Mouse (Mus musculus): ENCODE measurements at regions not wholly inside any gene's neighbourhood (a gene's known extent, or its start where the extent isn't known, plus 50 kb on each side); places are given as distances from the start of the nearest gene placed in this dataset.
A peak's percentile ranks its signal among the peaks of the same experiment; 100 is the strongest.

DNA sequence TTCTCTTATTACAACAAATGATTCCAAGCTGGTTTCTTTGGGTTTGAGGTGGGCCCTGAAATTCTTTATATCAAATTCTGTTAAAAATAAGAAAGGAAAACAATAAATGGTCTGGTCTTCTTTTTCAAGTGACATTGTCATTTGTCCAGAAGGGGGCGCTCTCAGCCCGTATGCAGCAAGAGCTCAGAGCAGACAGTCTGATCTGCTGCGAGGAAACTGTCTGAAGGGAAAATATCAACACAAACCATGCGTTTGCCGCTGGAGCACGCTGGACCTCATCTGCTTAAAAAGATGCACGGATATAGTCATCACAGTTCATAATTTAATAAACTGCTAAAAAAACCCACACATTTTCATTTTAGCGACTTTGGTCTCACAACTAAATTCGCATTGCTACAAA lies 161.2 kb downstream of the Cetn3 start:
- H3K9ac ChIP-seq (ENCODE audit: low read depth, low read length), result no peak overlapping the region
- no peak overlapping the region for H3K27ac ChIP-seq (ENCODE audit: low read length)
- H3K27me3 ChIP-seq (replicated peaks; ENCODE audit: control insufficient read depth, insufficient read depth, low read length), result no peaks in the 10 kb centered on the region
- no peaks in the 10 kb centered on the region for H3K36me3 ChIP-seq (ENCODE audit: control insufficient read depth, insufficient read depth, low read length)
- H3K4me1 ChIP-seq (ENCODE audit: control insufficient read depth, insufficient read depth, low read length), result no peaks in the 10 kb centered on the region
- H3K4me3 ChIP-seq (ENCODE audit: low read length), result no peak overlapping the region
- ATAC-seq, result peak; percentile 66
- 15% methylated on average over 9 of the region's 9 CpGs for WGBS
- H3K9me3 ChIP-seq (ENCODE audit: control insufficient read depth, low read length), result no peaks in the 10 kb centered on the region
- peak overlapping the region; percentile 32; the same call in 1 of the 2 replicates for H3K4me2 ChIP-seq (ENCODE audit: low read depth, low read length)

DNA sequence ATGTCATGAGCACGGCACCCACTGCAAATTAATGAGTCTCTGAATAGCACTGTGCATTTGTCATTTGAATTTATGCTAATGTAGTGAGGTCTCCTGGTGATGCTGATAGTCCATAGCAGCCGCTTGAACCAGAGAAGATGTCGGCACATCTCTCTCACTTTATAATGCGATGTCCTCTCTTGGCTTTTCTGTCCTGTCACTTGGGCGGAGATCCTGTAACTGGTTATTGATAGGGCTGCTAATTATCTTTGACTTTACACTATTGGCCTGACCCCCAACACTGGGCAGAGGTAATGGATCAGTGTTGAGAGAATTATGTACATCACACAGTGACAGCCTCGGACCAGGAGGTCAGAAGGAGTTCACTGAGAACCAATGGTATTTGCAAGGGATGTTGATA lies 161.6 kb downstream of the Cetn3 start:
- Histone ChIP-seq H3K36me3 (ENCODE audit: control insufficient read depth, insufficient read depth, low read length) (no peaks in the 10 kb centered on the region), H3K27ac (ENCODE audit: low read length) (no peak overlapping the region), H3K9ac (ENCODE audit: low read depth, low read length) (no peak overlapping the region), H3K27me3 (replicated peaks; ENCODE audit: control insufficient read depth, insufficient read depth, low read length) (no peaks in the 10 kb centered on the region), H3K4me3 (ENCODE audit: low read length) (no peak overlapping the region), H3K4me2 (ENCODE audit: low read depth, low read length) (peak overlapping the region; percentile 32; the same call in 1 of the 2 replicates), H3K9me3 (ENCODE audit: control insufficient read depth, low read length) (no peaks in the 10 kb centered on the region), H3K4me1 (ENCODE audit: control insufficient read depth, insufficient read depth, low read length) (no peaks in the 10 kb centered on the region)
- no peak for ATAC-seq
- WGBS, result 43% methylated on average over 6 of the region's 6 CpGs

DNA sequence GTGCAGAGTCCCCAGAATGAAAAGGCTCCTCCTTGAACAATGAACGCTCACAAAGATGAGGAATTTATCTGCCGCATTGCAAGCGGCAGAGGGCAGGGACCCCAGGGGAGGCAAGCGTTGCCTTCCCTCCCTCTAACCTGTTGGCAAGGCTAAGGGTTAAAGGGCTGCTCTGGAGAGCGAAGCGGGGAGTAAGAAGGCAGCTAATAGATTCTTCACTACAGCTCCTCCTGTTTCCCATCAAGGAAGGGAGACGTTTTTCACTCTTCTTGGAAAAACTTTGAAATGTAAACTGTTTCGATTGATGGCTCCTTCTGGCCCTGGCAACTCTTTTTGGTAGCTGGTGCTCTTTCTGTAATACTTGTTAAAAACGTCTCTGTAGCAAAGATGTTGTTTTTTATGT lies 162.9 kb downstream of the Cetn3 start:
- no peak for ATAC-seq

GRCm38 (mm10) chr13:81965431-81965830 lies 182.6 kb downstream of the Cetn3 start:
- Histone ChIP-seq H3K4me1 (ENCODE audit: control insufficient read depth, insufficient read depth, low read length) (no peaks in the 10 kb centered on the region), H3K36me3 (ENCODE audit: control insufficient read depth, insufficient read depth, low read length) (no peaks in the 10 kb centered on the region), H3K4me3 (ENCODE audit: low read length) (no peak overlapping the region), H3K4me2 (ENCODE audit: low read depth, low read length) (no peak overlapping the region), H3K9me3 (ENCODE audit: control insufficient read depth, low read length) (no peaks in the 10 kb centered on the region), H3K27me3 (replicated peaks; ENCODE audit: control insufficient read depth, insufficient read depth, low read length) (no peaks in the 10 kb centered on the region), H3K27ac (ENCODE audit: low read length) (no peak overlapping the region), H3K9ac (ENCODE audit: low read depth, low read length) (no peak overlapping the region)
- ATAC-seq, result no peak
- 77% methylated on average over 2 of the region's 2 CpGs for WGBS

More for the DNA sequence above, 162.9 kb downstream of the Cetn3 start:
- H3K36me3 ChIP-seq (ENCODE audit: control insufficient read depth, insufficient read depth, low read length), result no peaks in the 10 kb centered on the region
- no peak overlapping the region for H3K9ac ChIP-seq (ENCODE audit: low read depth, low read length)
- 16% methylated on average over 9 of the region's 9 CpGs for WGBS
- no peaks in the 10 kb centered on the region for H3K27me3 ChIP-seq (replicated peaks; ENCODE audit: control insufficient read depth, insufficient read depth, low read length)
- no peaks in the 10 kb centered on the region for H3K4me1 ChIP-seq (ENCODE audit: control insufficient read depth, insufficient read depth, low read length)
- peak overlapping the region; percentile 41 for H3K4me2 ChIP-seq (ENCODE audit: low read depth, low read length)
- no peaks in the 10 kb centered on the region for H3K9me3 ChIP-seq (ENCODE audit: control insufficient read depth, low read length)
- H3K27ac ChIP-seq (ENCODE audit: low read length), result no peak overlapping the region
- peak overlapping the region; percentile 15; the same call in 1 of the 2 replicates for H3K4me3 ChIP-seq (ENCODE audit: low read length)

- Histone ChIP-seq H3K9me3 (ENCODE audit: control insufficient read depth, low read length) (no peaks in the 10 kb centered on the region), H3K27me3 (replicated peaks; ENCODE audit: control insufficient read depth, insufficient read depth, low read length) (no peaks in the 10 kb centered on the region), H3K4me3 (ENCODE audit: low read length) (no peak overlapping the region), H3K9ac (ENCODE audit: low read depth, low read length) (no peak overlapping the region), H3K4me2 (ENCODE audit: low read depth, low read length) (no peak overlapping the region), H3K27ac (ENCODE audit: low read length) (no peak overlapping the region), H3K36me3 (ENCODE audit: control insufficient read depth, insufficient read depth, low read length) (no peaks in the 10 kb centered on the region), H3K4me1 (ENCODE audit: control insufficient read depth, insufficient read depth, low read length) (no peaks in the 10 kb centered on the region)
- 64% methylated on average over 2 of the region's 2 CpGs for WGBS
- no peak for ATAC-seq
These were observed 193.0 kb downstream of the Cetn3 start for GRCm38 (mm10) chr13:81975878-81976277.

DNA sequence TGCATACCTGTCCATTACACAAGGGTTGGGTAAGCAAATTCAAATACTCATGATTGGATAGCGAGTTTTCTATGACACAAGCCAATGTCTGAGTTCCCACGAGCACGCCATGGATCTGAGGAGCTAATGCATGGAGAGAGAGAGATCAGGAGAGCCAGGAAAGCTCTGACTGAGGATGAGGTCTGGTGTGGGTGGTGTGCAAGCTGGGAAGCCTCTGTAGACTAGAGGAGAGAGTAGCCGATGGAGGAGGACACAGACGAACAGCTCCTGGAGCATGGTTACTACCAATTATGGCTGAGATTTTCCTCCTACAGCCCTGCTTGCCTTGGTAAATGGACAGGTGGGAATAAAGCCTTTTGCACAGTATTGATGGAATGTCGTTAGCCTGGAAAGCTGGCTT lies 195.1 kb downstream of the Cetn3 start:
- Histone ChIP-seq H3K27ac (ENCODE audit: low read length) (no peak overlapping the region), H3K36me3 (ENCODE audit: control insufficient read depth, insufficient read depth, low read length) (no peaks in the 10 kb centered on the region), H3K4me3 (ENCODE audit: low read length) (no peak overlapping the region), H3K4me2 (ENCODE audit: low read depth, low read length) (no peak overlapping the region), H3K4me1 (ENCODE audit: control insufficient read depth, insufficient read depth, low read length) (no peaks in the 10 kb centered on the region), H3K9me3 (ENCODE audit: control insufficient read depth, low read length) (no peaks in the 10 kb centered on the region), H3K9ac (ENCODE audit: low read depth, low read length) (no peak overlapping the region), H3K27me3 (replicated peaks; ENCODE audit: control insufficient read depth, insufficient read depth, low read length) (no peaks in the 10 kb centered on the region)
- 77% methylated on average over 6 of the region's 6 CpGs for WGBS
- no peak for ATAC-seq

GRCm38 (mm10) chr13:81979289-81979688 lies 196.4 kb downstream of the Cetn3 start:
- no peak overlapping the region for H3K27ac ChIP-seq (ENCODE audit: low read length)
- H3K4me3 ChIP-seq (ENCODE audit: low read length), result no peak overlapping the region
- no peak overlapping the region for H3K4me2 ChIP-seq (ENCODE audit: low read depth, low read length)
- H3K9ac ChIP-seq (ENCODE audit: low read depth, low read length), result no peak overlapping the region
- H3K36me3 ChIP-seq (ENCODE audit: control insufficient read depth, insufficient read depth, low read length), result no peaks in the 10 kb centered on the region
- H3K27me3 ChIP-seq (replicated peaks; ENCODE audit: control insufficient read depth, insufficient read depth, low read length), result no peaks in the 10 kb centered on the region
- H3K9me3 ChIP-seq (ENCODE audit: control insufficient read depth, low read length), result no peaks in the 10 kb centered on the region
- no peak for ATAC-seq
- H3K4me1 ChIP-seq (ENCODE audit: control insufficient read depth, insufficient read depth, low read length), result no peaks in the 10 kb centered on the region

GRCm38 (mm10) chr13:81980094-81980493 lies 197.2 kb downstream of the Cetn3 start:
- Histone ChIP-seq H3K27ac (ENCODE audit: low read length) (no peak overlapping the region), H3K36me3 (ENCODE audit: control insufficient read depth, insufficient read depth, low read length) (no peaks in the 10 kb centered on the region), H3K27me3 (replicated peaks; ENCODE audit: control insufficient read depth, insufficient read depth, low read length) (no peaks in the 10 kb centered on the region), H3K4me1 (ENCODE audit: control insufficient read depth, insufficient read depth, low read length) (no peaks in the 10 kb centered on the region), H3K9me3 (ENCODE audit: control insufficient read depth, low read length) (no peaks in the 10 kb centered on the region), H3K4me3 (ENCODE audit: low read length) (no peak overlapping the region), H3K4me2 (ENCODE audit: low read depth, low read length) (no peak overlapping the region), H3K9ac (ENCODE audit: low read depth, low read length) (no peak overlapping the region)
- WGBS, result 76% methylated on average over 5 of the region's 5 CpGs
- ATAC-seq, result no peak

DNA sequence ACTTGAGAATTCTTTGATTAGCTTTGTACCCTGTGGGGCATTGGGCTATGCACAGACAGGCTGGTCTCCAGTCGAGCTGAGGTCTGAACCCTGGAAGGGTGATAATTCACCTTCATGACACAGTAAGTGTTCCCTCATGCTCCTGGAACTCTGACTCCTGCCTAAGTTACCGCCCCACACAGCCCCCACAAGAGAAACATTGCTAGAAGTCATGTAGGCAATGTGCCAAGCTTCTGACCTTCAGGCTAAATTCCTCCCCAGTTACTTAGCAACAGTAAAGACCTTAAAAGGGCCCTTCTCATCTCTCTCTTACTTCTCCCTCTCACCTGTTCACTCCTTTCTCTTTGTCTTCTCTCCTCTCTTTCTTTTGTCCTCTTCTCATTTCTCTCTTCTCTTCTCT lies 199.6 kb downstream of the Cetn3 start:
- Histone ChIP-seq H3K9ac (ENCODE audit: low read depth, low read length) (no peak overlapping the region), H3K36me3 (ENCODE audit: control insufficient read depth, insufficient read depth, low read length) (no peaks in the 10 kb centered on the region), H3K27me3 (replicated peaks; ENCODE audit: control insufficient read depth, insufficient read depth, low read length) (no peaks in the 10 kb centered on the region), H3K4me3 (ENCODE audit: low read length) (no peak overlapping the region), H3K27ac (ENCODE audit: low read length) (no peak overlapping the region), H3K4me1 (ENCODE audit: control insufficient read depth, insufficient read depth, low read length) (no peaks in the 10 kb centered on the region), H3K9me3 (ENCODE audit: control insufficient read depth, low read length) (no peaks in the 10 kb centered on the region), H3K4me2 (ENCODE audit: low read depth, low read length) (no peak overlapping the region)
- 40% methylated on average over 2 of the region's 2 CpGs for WGBS
- ATAC-seq, result no peak

DNA sequence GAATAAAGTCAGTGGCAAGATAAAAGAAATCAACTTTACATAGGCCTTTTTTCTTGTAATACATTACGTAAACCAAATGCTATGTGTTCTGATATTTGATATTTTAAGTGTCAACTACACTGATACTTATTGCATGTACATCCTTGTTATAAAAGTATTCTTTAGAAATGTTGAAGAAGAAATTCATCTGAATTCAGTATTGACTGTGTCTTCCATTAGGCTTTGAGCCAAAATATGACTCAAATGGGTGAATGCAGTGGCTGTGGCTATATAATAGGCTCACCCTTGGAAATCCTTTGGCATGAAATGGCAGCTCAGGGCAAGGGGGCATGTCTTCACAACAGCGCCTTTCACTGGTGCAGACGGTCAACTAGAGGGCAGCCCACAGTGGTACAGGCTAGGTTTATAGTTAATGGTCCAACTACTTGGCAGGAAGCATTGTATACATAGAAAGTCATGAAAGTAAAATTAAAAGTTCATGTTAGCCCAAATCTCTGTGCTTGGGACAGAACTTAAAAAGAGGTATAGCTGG lies 217.9 kb downstream of the Cetn3 start:
- H3K4me2 ChIP-seq (ENCODE audit: low read depth, low read length), result no peak overlapping the region
- H3K27me3 ChIP-seq (replicated peaks; ENCODE audit: control insufficient read depth, insufficient read depth, low read length), result no peaks in the 10 kb centered on the region
- H3K36me3 ChIP-seq (ENCODE audit: control insufficient read depth, insufficient read depth, low read length), result no peaks in the 10 kb centered on the region
- H3K4me1 ChIP-seq (ENCODE audit: control insufficient read depth, insufficient read depth, low read length), result no peaks in the 10 kb centered on the region
- H3K4me3 ChIP-seq (ENCODE audit: low read length), result no peak overlapping the region
- no peak overlapping the region for H3K27ac ChIP-seq (ENCODE audit: low read length)
- WGBS, result 86% methylated on average over 3 of the region's 3 CpGs
- no peaks in the 10 kb centered on the region for H3K9me3 ChIP-seq (ENCODE audit: control insufficient read depth, low read length)
- ATAC-seq, result 0 out of 2 replicates have a peak, but pooled peaks have one; percentile 31
- no peak overlapping the region for H3K9ac ChIP-seq (ENCODE audit: low read depth, low read length)
